Mouse (Mus musculus) stomach, postnatal 0 days (tissue): ENCODE measurements around the gene 9930111J21Rik1.
"Not testable (repeated sequence)": the region's sequence is repeated elsewhere in the genome, so short reads cannot be mapped to it uniquely, and the experiment has no call there.

Experiments
- CTCF ChIP-seq: IDR thresholded peaks from 2 replicates; pipeline ENCODE4 v1.5.1; 2016; ENCODE audit warnings: antibody characterized with exemption, low read depth, mild to moderate bottlenecking, moderate library complexity
- EP300 ChIP-seq: optimal IDR thresholded peaks from 2 replicates; pipeline ENCODE3; 2016; ENCODE audit warnings: antibody characterized with exemption

GRCm38 (mm10) chr11:48923818-48924217 is 55.4 kb downstream of the 9930111J21Rik1 start:
- TF ChIP-seq CTCF, EP300: not testable (repeated sequence)
